Mouse (Mus musculus): ENCODE measurements around the gene Traf1.

The Traf1 gene

GRCm38 (mm10) chr2:34941061-34941675, 20.4 kb downstream of the Traf1 start:
- DNase-seq (ENCODE audit: low spot score in 2 of 2): no peak

- no peak for DNase-seq (ENCODE audit: low spot score in 2 of 2)
These were observed 21.3 kb downstream of the Traf1 start for GRCm38 (mm10) chr2:34940246-34940645.

- DNase-seq (ENCODE audit: low spot score in 2 of 2): no peak
These were observed 23.0 kb downstream of the Traf1 start for GRCm38 (mm10) chr2:34938269-34939208.

GRCm38 (mm10) chr2:34937460-34937859, 24.1 kb downstream of the Traf1 start:
- no peak for DNase-seq (ENCODE audit: low spot score in 2 of 2)

- DNase-seq (ENCODE audit: low spot score in 2 of 2): no peak
These were observed 34.3 kb downstream of the Traf1 start for GRCm38 (mm10) chr2:34927320-34927719.

- no peak for DNase-seq (ENCODE audit: low spot score in 2 of 2)
These were observed 38.8 kb downstream of the Traf1 start for GRCm38 (mm10) chr2:34922729-34923128.

GRCm38 (mm10) chr2:34920144-34920543, 41.4 kb downstream of the Traf1 start:
- no peak for DNase-seq (ENCODE audit: low spot score in 2 of 2)

- DNase-seq (ENCODE audit: low spot score in 2 of 2): no peak
These were observed 46.5 kb downstream of the Traf1 start for GRCm38 (mm10) chr2:34915103-34915502.

- DNase-seq (ENCODE audit: low spot score in 2 of 2): no peak
These were observed 46.8 kb downstream of the Traf1 start for GRCm38 (mm10) chr2:34914823-34915082.

GRCm38 (mm10) chr2:34914069-34914822, 47.3 kb downstream of the Traf1 start:
- DNase-seq (ENCODE audit: low spot score in 2 of 2): peak in 1 of 2 experiments; percentile 21

- DNase-seq (ENCODE audit: low spot score in 2 of 2): peak in 1 of 2 experiments; percentile 6
These were observed 48.1 kb downstream of the Traf1 start, which contains the start of gene Phf19 for GRCm38 (mm10) chr2:34913218-34914068. TSS of gene Phf19 (minus strand) at chr2:34914026.

GRCm38 (mm10) chr2:34912613-34913012, 49.0 kb downstream of the Traf1 start:
- DNase-seq (ENCODE audit: low spot score in 2 of 2): no peak

- no peak for DNase-seq (ENCODE audit: low spot score in 2 of 2)
These were observed 49.7 kb downstream of the Traf1 start for GRCm38 (mm10) chr2:34911871-34912270.

GRCm38 (mm10) chr2:34909719-34910118, 51.9 kb downstream of the Traf1 start:
- no peak for DNase-seq (ENCODE audit: low spot score in 2 of 2)

- DNase-seq (ENCODE audit: low spot score in 2 of 2): peak; percentile 8 to 10
These were observed 54.5 kb downstream of the Traf1 start for GRCm38 (mm10) chr2:34906861-34907604.

GRCm38 (mm10) chr2:34906426-34906825, 55.1 kb downstream of the Traf1 start:
- DNase-seq (ENCODE audit: low spot score in 2 of 2): no peak

GRCm38 (mm10) chr2:34904849-34905542, 56.6 kb downstream of the Traf1 start:
- peak; percentile 98 for DNase-seq (ENCODE audit: low spot score in 2 of 2)

- no peak for DNase-seq (ENCODE audit: low spot score in 2 of 2)
These were observed 57.7 kb downstream of the Traf1 start for GRCm38 (mm10) chr2:34903652-34904405.

GRCm38 (mm10) chr2:34903191-34903590, 58.4 kb downstream of the Traf1 start:
- no peak for DNase-seq (ENCODE audit: low spot score in 2 of 2)
